Mouse (Mus musculus) thymus, adult 2 months (tissue): ENCODE measurements around the gene Tmem81.

Experiments used
- CTCF ChIP-seq: fragments of 200-500 bp; IDR thresholded peaks from 2 replicates; pipeline ENCODE4 v1.5.1; 2012; ENCODE audit warnings: mild to moderate bottlenecking, control low read depth, low read length, moderate library complexity, borderline replicate concordance; ENCODE audit not compliant: control insufficient read depth, poor library complexity, insufficient read depth; ENCODE audit errors: extremely low read depth
- POLR2A ChIP-seq: fragments of 200-500 bp; IDR thresholded peaks from 2 replicates; pipeline ENCODE4 v1.6.1; 2012; ENCODE audit warnings: mild to moderate bottlenecking, low read length, control low read depth, moderate library complexity; ENCODE audit not compliant: control insufficient read depth, poor library complexity, insufficient read depth; ENCODE audit errors: extremely low read depth

GRCm38 (mm10) chr1:132520764-132521163 lies 14.7 kb downstream of the Tmem81 start:
- TF ChIP-seq CTCF (0 out of 2 replicates have a peak, but pooled peaks have one; percentile 22), POLR2A (no peak)
